Mouse (Mus musculus): ENCODE results near the gene Epc2.

DNA sequence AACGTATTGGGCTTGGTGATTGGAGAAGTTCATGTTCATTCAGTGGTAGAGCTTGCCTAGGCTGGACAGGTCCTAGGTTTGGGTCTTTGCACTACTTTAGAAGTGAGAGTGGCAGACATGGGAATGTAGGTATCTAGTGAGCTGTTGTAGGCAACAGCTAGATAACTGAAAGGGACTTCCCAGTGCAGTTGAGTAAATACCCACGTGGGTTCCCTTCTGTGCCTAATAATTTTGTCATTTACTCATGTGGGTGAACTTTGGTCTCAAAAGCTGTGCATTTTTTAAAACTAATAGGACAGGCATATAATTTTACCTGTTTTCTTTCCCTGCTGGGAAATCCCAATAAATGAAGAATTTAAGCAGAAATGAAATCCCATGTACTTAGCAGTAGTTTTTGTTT lies 88.5 kb downstream of the Epc2 start:
- TF ChIP-seq CTCF (IDR thresholded peaks at IDR 0.05; ENCODE audit: extremely low read depth, insufficient read length, insufficient replicate concordance, low read depth, low read length) (no peak), POLR2A (IDR thresholded peaks at IDR 0.05; ENCODE audit: low read depth, low read length) (no peak)

Data from small intestine, adult 2 months (tissue).